ENCODE assay signal across 22 mouse cellular contexts in the genomic region with DNA sequence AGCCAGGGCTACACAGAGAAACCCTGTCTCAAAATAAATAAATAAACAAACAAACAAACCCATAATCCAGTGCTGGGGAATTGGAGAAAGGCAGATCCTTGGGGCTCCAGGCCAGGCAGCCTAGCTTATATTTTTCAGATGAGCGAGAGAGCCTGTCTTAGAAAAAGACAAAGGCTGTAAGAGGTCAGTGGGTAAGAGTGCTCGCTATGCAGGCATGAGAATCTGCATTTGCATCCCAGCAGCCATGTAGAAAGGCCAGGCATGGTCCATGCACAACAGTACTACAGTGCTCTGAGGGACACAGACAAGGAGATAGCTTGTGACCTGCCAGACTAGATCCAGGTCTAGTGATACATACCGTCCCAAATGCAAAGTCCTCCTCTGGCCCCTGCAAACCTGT.
"Had no signal": no experiment of that assay in that cellular context is flagged by ENCODE, and none has a peak within 500 bp of the region (broad histone marks: within the 10 kb centered on the region; RNA-seq: fewer than 3 reads in every experiment).

No protein-coding gene starts in this region.

- H3K4me2 ChIP-seq: heart, embryonic 11.5 days; heart, embryonic 13.5 days; heart, embryonic 15.5 days; hindbrain, embryonic 13.5 days; hindbrain, embryonic 15.5 days; limb, embryonic 13.5 days; limb, embryonic 15.5 days; liver, embryonic 13.5 days had no signal

- DNase-seq: forebrain, postnatal 0 days; gastrocnemius, postnatal 10 days; gastrocnemius, postnatal 36 days; heart, postnatal 14 days; heart, postnatal 36 days; kidney, adult 18-20 months; kidney, adult 8-10 months; kidney, postnatal 10 days; kidney, postnatal 25 days; kidney, postnatal 4 days; liver, embryonic 13.5 days had no signal

- H3K4me1 ChIP-seq: hindbrain, embryonic 15.5 days had no signal

- H3K27me3 ChIP-seq: heart, embryonic 15.5 days; hindbrain, embryonic 13.5 days; hindbrain, embryonic 15.5 days; limb, embryonic 15.5 days; liver, embryonic 13.5 days had no signal

- H3K36me3 ChIP-seq: heart, embryonic 13.5 days; heart, embryonic 15.5 days; hindbrain, embryonic 13.5 days; hindbrain, embryonic 15.5 days; limb, embryonic 13.5 days; limb, embryonic 15.5 days; liver, embryonic 13.5 days had no signal

- H3K9ac ChIP-seq: forebrain, postnatal 0 days; heart, embryonic 13.5 days; heart, embryonic 15.5 days; hindbrain, embryonic 13.5 days; hindbrain, embryonic 15.5 days; limb, embryonic 13.5 days; limb, embryonic 15.5 days; liver, embryonic 13.5 days had no signal

- H3K9me3 ChIP-seq: heart, embryonic 13.5 days; heart, embryonic 15.5 days; hindbrain, embryonic 13.5 days; hindbrain, embryonic 15.5 days; limb, embryonic 13.5 days; limb, embryonic 15.5 days; liver, embryonic 13.5 days had no signal

- H3K27ac ChIP-seq: heart, embryonic 13.5 days; heart, embryonic 15.5 days; hindbrain, embryonic 13.5 days; hindbrain, embryonic 15.5 days; hindbrain, postnatal 0 days; layer of hippocampus, adult 2 months; left cerebral cortex, adult 2 months; limb, embryonic 13.5 days; limb, embryonic 15.5 days; liver, embryonic 13.5 days had no signal

- H3K4me3 ChIP-seq: heart, embryonic 13.5 days; heart, embryonic 15.5 days; hindbrain, embryonic 13.5 days; hindbrain, embryonic 15.5 days; layer of hippocampus, adult 2 months; left cerebral cortex, adult 2 months; limb, embryonic 13.5 days; limb, embryonic 15.5 days; liver, embryonic 13.5 days had no signal

- ATAC-seq: forebrain, postnatal 0 days; hindbrain, postnatal 0 days; intestine, postnatal 0 days had no signal
